Mouse (Mus musculus): ENCODE measurements at regions not wholly inside any gene's neighbourhood (a gene's known extent, or its start where the extent isn't known, plus 50 kb on each side); places are given as distances from the start of the nearest gene placed in this dataset.

DNA sequence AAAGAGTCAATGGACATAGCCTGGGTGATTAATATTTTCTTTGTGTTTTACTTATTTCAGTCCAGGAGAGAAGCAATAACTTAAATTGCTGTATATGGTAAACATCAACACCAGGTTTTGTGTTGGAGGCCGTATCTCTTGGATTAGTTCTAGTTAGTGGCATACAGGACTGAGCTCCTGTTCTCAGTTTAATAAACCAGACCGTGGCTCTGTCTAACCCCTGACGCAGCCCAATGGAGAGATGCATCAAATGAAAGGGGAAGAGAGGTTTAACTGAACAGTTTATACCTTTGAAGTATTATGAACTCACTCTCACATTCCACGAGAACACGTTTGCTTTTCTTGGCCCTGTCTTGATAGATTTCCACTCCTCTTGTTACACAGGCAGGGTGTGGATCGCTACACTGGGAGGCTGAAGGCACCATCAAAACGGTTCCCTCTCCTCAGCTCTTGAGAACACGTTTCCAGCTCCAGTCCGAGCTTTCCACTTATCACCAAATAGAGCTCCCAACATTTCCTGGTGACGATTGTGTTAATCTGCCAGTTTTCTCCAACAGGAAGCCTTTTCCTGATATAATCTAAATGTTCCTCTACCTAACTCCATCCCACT lies 54.0 kb upstream of the Cerkl start:
- no peak for DNase-seq (ENCODE audit: low read depth in 2 of 2, low spot score in 2 of 2)

DNA sequence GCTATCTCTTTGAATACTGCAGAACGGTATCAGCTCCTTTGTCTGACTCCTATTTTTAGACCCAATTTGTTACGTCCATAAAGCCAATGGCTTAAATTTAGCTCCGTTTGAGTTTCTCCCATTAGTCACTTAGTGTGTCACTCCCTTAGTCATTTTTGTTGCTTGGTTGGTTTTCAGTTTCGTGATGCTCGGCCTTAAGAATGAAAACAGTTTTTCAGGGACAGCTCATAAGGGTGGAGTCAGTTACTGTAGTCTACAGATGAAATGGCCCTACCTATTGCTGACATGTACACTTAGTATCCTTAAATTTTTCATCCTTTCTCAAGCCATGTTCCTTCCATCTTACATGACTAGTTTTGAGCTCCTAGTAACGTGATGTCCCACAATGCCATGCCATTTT lies 54.5 kb upstream of the Cerkl start:
- DNase-seq (ENCODE audit: low read depth in 2 of 2, low spot score in 2 of 2): no peak

DNA sequence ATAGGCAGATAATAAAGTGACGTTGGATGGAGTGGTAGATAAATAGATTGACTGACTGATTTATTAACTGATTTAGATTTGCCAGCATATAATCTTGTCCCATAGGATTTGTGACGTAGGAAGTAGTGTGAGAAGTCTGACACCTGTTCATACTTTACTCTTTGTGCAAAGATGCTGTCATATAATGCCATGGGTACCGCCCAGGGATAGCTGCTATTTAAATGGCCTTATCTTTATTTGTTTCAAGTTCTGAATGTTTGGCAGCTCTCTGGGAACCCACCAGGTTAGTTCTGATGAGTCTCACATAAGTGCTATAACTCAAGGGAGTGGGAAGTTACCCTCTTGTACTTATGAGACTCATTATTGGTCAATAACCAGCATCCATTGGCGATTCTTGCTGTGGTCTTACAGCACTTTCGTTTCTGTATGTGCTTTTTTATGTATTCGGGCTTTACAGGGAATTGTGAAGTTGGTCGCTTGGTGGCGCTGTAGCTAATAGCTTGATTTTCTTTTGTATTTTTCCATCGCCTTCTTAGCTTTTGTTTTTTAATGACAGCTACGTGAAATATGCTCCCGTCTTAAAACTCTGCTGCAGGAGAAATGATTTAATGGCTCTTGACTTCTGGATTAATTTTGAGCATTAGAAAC lies 55.2 kb upstream of the Cerkl start:
- DNase-seq (ENCODE audit: low read depth in 2 of 2, low spot score in 2 of 2): peak; percentile 3 to 41

DNA sequence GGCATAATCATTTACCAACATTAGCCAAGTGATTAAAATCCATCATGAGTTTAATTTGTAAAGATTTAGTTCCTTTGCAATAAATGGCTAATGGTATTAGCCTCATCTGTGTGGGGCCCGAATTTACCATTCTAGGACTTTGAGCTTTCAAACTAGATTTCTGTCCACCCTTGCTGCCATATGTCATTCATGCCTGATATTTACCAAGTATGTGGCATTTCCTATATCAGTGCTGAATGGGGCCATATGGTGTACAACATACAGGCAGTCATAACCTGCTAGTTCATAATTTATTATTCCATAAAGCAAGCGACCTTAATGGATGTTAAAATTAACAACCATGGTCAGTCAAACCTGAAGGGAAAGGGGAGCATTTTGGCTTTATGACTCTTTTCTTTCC lies 55.8 kb upstream of the Cerkl start:
- no peak for DNase-seq (ENCODE audit: low read depth in 2 of 2, low spot score in 2 of 2)

DNA sequence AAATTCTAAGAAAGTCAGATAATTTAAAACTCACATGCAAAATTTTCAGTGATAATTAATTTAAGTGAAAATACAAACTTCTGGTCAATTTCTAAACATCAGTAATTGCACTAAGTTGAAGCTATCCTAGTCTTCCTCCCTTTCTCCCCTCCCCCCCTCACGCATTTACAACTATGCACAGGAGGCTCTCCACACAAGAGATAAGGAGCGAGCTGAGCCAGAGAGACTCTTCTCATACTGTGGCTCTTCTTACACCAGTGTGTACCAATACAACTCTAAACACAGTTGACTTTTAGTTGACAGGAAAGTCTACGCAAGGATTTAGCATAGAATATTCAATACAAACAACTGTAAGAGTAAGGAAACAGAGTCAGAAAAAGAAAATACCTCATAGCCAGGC lies 57.1 kb upstream of the Cerkl start:
- no peak for DNase-seq (ENCODE audit: low read depth in 2 of 2, low spot score in 2 of 2)

DNA sequence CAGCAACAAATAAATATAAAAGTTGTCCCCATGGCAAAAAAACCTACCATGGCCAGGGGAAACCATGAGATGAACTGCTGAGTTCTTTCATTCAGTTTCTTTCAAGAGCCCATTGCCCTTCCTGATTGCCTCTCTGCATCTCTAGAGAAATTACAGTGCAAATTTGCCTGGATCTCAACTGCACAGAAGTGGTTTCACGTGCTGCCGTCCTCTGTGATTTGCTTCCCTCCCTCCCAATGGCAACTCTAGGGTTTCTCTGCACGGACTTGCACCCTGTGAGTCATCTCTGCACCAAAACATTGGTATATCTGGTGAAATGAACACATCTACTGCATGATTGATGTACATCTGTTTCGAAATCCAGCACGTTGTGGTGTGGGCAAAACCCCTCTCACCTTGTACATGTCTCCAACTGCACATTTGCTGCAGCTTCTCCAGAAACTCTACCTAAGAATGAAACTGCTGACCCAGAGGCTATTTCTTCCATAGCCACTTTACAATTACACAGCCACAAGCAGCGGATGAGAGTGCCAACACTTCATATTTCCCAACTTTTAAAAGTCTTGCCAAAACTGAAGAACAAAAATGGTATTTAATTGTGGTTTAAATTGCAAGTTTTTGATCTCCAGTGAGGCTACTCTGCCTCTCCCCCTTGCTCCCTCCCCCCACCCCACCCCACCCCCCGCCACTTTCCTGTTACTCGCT lies 61.6 kb upstream of the Cerkl start:
- no peak for DNase-seq (ENCODE audit: low read depth in 2 of 2, low spot score in 2 of 2)

DNA sequence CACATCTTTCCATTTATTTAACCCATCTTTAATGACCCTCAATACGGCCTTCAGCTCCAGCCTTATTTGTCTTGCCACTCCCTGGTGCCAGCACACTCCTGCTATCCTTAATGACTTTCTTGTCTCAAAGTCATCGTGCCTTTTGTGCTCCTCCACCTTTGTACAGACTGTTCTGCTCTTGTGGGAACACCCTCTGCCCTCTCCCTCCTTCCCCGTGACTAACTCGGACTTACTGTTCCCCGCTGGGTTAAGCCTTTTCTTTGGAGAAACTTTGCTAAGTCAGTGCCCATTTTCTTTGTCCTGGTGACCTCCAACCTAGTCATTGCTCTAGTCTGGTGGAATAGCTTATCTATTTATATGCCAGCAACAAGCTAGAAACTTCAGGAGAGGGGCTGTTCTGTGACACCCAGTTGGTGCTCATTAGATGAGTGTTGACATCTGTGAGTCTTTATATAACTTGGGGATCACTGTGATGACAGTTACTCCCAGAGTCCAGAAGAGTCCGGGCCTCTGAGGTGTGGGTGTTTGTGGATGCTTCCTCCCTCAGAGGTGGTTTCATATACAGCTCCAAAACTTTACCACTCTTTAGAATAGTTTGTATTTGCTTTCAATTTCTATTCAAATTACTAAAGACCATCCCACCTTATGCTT lies 63.3 kb upstream of the Cerkl start:
- DNase-seq (ENCODE audit: low read depth in 2 of 2, low spot score in 2 of 2): no peak

DNA sequence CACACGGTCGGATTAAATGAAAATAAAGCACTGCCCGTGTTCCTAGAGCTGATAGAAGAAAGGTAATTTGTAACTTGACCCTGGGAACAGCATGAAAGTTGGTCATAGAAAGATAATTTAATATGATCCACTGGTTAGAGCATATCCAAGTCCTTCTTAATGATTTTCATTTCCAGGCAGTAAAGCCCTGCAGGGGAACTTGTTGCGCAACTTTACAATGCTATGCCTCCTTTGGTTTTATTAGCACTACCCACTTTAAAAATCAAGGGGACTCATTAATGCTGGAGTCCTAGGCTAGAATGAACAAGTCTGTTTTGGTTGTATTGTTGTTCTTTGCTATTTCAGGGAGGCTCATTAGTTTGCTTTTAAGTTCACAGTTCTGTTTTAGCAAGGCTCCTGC lies 66.9 kb upstream of the Cerkl start:
- no peak for DNase-seq (ENCODE audit: low read depth in 2 of 2, low spot score in 2 of 2)

DNA sequence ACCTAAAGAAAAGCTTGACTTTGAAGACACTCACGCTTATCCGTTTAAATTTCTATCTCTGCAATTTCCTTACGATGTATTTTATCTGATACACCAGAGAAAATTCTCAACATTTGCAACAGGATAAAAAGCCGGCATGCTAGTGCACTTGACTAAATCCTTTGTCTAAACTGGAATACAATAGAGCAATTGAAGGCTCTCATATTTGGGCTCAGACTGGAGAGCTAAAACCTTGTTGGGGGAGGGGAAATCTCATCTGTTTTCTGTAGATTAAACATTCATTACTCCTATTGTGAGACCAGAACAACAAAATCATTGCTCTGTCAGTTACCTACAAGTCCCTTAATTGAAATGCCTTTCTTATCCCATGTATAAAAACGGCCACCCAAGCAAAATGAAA lies 70.9 kb upstream of the Cerkl start:
- no peak for DNase-seq (ENCODE audit: low read depth in 2 of 2, low spot score in 2 of 2)

DNA sequence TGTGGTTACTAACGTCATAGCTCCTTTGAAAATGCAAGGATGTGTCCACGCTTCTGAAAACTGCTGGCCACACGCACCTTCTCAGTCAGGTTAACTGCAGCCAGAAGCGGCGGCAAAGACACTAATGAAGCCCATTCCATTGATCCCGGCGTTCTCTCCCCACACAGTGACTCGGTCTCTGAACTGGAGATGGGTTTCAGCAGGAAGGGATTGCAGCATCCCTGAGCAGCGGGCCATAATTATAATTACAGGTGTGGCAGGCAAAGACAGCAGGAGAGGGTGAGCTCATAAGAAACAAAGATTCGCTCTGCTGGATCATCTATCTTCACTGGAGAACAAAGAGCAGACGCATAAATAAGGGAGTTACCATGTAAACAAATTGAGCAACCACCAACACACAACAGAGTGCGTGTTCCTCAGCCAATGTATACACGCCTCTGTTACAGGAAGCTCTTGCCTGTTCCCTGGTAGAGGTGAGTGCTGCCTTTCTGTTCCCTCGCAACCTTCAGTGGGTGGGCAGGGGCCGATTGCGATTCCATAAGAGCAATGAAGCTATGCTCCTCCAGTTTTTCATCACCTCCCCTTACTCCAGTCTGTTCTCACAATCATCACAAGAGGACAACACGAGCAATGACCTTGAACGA lies 71.9 kb upstream of the Cerkl start:
- no peak for DNase-seq (ENCODE audit: low read depth in 2 of 2, low spot score in 2 of 2)

DNA sequence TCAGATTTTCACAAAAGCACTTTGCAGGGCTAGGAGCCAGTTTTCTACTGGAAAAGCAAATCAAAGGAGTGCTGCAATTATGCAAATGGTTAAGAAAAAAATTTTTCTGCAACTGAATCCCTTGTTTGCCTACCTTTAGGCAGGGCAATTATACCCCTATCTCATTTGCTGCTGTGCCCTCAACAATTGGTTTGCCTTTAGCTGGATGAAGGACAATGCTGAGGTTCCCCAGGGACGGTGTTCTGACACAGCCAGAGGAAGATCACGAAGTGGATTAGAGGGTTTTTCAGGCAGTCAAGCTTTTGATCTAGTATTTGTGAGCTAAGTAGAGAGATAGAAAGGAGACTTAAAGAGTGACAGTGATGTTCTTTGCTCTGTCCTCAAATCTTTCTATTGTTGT lies 72.6 kb upstream of the Cerkl start:
- no peak for DNase-seq (ENCODE audit: low read depth in 2 of 2, low spot score in 2 of 2)

DNA sequence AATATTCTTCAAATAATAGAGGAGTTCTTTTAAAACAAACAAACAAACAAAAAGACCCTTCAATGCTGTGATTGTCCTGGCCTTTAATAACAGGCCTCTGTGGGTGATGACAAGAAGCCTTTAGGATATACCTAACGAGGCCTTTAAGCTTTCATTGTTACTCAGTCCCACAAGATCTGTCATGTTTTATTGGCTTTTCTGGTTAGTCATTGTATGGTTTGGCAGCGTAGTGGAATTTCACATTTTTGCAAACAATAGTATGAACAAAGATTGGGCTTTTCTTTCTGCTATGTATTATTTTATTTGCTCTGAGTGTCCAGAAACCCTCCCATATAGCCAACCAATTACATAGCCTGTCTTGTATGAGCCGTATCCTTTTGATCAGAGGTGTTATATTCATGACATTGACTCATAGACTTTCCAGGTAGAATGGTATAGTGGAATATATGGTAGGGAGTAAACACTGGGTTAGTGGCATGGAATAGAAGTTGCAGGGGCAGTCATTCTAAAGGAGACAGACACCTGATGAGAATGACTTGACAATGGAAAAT lies 76.1 kb upstream of the Cerkl start:
- DNase-seq (ENCODE audit: low read depth in 2 of 2, low spot score in 2 of 2): no peak

DNA sequence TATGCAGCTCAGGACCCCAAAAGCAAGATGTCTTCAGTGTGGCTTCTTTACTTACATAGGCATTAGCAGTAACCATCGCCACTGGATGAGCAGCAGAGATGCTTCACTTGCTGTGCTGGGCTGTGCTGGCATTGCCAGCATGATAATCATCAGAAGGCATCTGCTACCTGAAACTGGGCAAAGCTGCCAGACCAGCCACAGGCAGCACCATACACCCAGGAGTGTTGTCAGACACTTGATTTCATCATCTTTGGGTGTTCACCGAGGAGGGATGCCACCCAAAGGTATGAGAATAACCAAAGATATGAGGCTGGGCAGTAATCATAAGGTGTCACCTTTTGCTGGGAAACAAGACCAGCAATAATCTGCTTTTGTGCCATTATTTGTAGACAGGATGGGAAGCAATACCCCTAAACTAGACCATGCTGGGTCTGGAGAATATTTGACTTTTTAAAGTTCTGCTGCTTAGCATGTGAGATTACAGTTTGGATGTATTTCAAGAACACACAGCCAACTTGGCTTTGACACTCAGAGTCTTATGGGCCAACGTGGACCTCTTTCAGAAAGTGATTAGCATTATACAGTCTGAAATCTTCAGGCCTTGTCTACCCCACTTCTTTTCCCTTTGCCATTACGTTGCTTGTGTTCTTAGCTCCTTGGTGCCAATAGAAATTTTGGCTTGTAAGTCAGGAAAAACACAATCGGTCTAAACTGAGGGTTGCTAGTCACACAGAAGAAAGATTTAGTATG lies 80.7 kb upstream of the Cerkl start:
- DNase-seq (ENCODE audit: low read depth in 2 of 2, low spot score in 2 of 2): no peak

DNA sequence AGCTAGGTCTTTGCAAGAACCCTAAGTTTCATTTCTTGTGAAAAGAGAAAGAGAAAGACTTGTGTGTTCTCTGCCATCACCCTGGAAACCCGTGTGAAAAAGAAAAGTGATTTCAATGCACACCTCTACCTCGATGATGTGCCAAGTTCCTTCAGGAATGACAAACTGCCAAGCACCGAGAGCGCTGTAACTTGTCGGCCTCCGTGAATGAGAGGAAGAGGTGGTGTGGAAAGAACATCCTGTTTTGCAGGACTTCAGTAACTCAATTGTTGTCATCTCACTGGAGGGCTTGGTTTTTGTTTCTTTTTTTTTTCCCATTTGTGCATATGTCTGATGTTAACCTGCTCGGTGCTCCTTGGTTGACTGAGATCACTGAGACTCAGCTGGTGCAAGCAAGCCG lies 83.8 kb upstream of the Cerkl start:
- no peak for DNase-seq (ENCODE audit: low read depth in 2 of 2, low spot score in 2 of 2)

DNA sequence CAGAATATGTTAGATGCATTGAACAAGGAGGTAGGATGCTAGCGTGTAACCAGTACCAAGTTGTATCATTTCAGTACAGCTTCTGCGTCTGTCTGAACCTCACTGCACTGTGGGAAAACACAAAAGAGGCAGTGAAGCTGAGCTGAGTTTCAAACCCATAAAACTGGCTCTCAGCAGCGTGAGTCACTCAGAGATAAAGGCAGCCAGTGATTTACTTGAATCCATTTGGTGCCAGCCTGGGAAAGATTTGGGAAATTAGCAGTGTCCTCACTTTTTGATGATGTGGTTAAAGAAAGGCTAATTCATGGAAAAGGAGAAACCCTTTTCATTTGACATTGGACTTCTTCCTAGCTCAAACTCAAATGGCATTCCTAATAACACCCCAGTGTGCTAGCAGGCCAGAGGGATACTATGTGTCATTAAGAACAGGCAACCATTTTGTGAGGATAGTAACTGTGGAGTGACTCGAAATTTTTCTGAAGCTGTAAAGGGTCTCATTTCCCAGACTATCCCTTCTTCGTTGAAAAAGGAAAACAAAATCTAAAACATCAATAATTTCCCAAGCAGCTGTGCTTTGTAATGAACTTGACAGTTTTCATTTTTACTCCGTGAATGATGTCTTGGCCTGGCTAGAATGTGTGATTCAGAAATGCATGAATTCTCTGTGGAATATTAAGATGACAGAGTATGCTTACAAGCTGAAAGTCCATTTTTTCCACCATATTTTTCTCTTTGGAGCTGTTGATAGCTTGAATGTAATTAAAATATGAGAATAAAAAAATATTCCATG lies 85.8 kb upstream of the Cerkl start:
- no peak for DNase-seq (ENCODE audit: low read depth in 2 of 2, low spot score in 2 of 2)

DNA sequence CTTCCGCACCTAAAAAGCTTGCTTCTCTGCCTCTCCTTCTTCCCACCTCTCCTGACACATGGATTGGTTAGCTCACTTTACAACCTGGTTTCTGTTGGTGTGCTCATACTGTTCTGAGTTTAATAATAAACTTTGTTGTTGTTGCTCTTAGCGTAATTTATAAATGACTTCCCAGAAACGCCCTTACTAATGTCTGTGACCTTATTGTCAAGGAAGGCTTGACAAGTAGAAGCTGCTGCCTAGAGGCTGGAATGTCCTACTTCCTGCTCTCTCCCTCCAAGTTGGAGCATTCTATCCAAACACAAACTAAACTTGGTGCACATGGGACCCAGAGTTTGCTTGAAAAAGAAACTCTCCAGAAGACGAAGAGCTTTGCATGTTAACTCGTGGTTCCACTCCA lies 86.9 kb upstream of the Cerkl start:
- DNase-seq (ENCODE audit: low read depth in 2 of 2, low spot score in 2 of 2): no peak

DNA sequence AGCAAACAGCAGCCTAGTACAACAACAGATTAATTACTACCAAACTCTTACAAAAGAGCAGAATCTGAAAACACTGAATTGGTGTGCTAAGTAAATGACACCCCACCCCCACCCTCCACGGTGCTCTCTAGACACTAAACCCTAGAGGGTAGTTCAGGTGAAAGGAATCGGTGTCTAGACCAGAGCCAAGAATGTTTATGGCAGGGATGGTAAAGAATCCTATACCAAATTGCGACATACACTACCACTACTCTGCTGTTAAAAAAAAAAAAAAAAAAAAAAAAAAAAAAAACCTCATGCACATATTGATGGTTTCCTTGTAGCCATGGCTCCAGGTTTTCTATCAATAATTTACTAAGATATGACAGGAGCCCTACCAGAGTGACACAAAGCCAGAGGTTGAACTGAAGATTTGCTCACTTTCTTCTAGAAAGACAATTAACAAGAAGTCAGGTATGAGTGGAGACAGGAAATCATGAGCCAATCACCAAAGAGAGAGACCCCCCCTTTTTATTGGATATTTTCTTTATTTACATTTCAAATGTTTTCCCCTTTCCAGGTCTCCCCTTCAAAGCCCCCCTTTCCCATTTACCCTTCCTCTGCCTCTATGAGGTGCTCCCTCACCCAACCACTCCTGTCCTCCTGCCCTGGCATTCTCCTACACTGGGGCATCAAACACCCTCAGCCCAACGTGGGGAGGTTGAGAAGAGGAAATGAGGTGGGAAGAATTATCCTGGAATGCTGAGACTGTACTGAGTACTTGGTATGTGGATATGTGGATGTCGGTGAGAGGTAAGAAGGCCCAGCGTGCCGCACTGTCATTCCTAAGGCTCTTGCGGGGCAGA lies 87.6 kb upstream of the Cerkl start:
- DNase-seq (ENCODE audit: low read depth in 2 of 2, low spot score in 2 of 2): no peak

DNA sequence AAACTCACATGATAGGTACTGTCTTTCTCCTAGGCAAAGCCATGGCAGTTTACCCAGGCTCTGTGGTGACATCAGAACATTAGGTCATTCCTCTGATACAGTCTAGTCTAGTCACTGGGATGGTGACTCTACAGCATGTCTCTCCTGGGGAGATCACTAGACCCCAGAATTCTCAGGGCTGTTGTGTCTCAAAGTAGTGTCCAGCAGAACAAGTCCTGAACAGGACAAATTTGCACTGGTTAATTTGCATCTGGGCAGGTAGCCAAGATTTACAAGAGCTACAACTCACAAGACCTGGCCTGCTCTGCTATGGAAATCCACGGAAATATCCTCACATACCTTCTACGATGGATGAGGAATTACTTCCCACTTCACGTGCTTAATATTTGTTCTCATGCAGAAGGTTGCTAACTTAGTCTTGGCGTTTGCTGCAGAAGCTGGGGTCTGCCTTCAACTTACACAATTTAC lies 88.2 kb upstream of the Cerkl start:
- no peak for DNase-seq (ENCODE audit: low read depth in 2 of 2, low spot score in 2 of 2)

DNA sequence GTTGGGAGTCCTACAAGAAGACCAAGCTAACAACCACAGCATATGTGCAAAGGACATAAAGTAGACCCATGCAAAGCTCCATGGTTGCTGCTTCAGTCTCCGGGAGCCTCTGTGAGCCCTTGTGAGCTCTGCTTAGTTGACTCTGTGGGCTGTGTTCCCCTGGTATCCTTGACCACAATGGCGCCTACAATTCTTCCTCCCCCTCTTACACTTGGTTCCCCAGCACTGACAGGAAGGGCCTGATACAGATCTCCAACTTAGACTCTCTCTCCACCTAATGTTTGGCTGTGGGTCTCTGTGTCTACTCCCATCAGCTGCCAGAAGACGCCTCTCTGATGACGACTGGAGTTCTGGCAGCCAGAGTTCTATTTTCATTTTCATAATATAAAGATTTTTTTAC lies 88.9 kb upstream of the Itprid2 start:
- DNase-seq (ENCODE audit: low read depth in 2 of 2, low spot score in 2 of 2): no peak

Data from CD8-positive naive resting alpha-beta T cell, adult 2 months (primary cell).